Mouse (Mus musculus): ENCODE measurements around the gene Pigs. TPM values are rescaled to one million over a fixed set of nuclear protein-coding genes. Genes with fewer than 3 reads are reported as not detected.

The Pigs gene
- polyA plus RNA-seq, 1 experiment from 2014 or later, result 33.1 TPM

DNA sequence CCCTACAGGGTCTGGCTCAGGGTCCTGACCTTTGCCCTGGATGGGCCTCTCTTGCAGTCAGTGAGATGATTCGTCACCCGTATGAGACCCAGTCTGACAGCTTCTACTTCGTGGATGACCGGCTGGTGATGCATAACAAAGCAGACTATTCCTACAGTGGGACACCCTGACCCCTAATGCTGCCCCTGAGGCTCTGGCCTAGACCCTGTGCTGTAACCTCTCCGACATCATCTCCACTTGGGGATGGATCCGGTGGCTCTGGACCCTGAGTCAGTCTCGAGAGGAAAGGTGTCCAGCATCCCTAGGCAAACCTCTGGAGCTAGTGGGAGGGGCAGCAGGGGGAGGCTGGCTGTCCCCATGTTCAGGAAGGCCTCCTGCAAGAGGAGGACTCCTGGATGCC, 20.3 kb downstream of the Pigs start:
- ATAC-seq (no peak), DNase-seq (no peak)
- Histone ChIP-seq H3K4me3 (ENCODE audit: low read depth, low read length) (0 out of 2 replicates have a peak overlapping the region, but pooled peaks have one; percentile 9), H3K9ac (replicated peaks) (peak overlapping the region; percentile 47; the same call in 1 of the 2 replicates), H3K4me1 (ENCODE audit: insufficient read depth) (peaks cover 68% of the 10 kb centered on the region), H3K27me3 (ENCODE audit: insufficient read depth, low read length) (no peaks in the 10 kb centered on the region), H3K4me2 (ENCODE audit: low read depth, low read length) (peak overlapping the region; percentile 15), H3K27ac (ENCODE audit: low read depth) (peak overlapping the region; percentile 82), H3K36me3 (replicated peaks; ENCODE audit: insufficient read depth, low read length) (peaks cover 13% of the 10 kb centered on the region), H3K9me3 (ENCODE audit: low read length) (no peaks in the 10 kb centered on the region)
- 69% methylated on average over 7 of the region's 7 CpGs for WGBS (ENCODE audit: insufficient replicate concordance)
- TF ChIP-seq EP300 (IDR thresholded peaks at IDR 0.05; ENCODE audit: low read depth) (no peak), CTCF (IDR thresholded peaks at IDR 0.05; ENCODE audit: low read depth) (no peak)

DNA sequence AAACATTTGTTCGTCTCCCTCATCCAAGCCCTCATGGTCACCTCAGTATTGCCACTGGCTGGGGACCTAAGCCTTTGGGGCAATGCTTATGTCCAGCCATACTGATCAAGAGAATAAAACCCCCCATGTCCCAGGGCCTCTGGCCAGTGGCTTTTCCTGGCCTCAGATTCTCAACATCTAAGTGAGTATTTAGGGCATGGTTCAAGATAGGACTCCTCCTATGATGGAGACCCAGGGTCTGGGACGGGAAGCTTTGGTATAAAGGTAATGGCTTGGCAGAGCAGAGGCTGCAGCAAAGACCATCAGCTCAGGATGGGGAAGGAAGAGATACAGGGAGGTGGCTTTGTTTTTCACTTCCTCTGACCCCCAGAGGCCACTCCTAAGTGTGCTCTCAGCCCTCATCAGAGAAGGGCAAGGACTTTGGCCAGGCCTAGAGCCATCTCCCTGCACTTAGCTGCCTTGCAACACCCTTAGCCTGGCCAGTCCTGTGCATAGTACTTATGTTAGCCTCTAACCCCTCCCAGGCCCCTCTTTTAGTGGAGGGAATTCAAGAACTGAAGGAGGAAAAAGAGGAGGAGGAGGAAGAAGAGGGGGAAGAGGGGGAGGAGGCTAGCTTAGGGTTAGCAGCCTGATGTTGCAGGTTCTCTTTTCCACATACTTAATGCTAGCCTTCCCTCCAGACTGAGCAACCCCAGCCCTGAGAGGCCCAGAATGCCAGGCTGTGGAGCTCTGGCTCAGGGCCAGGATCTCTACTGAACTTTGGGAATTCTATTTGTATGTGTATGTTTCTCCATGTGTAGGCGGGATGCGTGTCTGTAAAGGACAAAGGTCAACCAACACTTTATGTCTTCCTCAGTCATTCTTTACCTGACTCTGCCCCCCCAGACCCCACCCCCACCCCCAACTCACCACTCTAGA, 21.5 kb downstream of the Pigs start:
- peak overlapping the region; percentile 82 for H3K27ac ChIP-seq (ENCODE audit: low read depth)
- peaks cover 56% of the 10 kb centered on the region for H3K4me1 ChIP-seq (ENCODE audit: insufficient read depth)
- H3K4me3 ChIP-seq (ENCODE audit: low read depth, low read length), result no peak overlapping the region
- peaks cover 13% of the 10 kb centered on the region for H3K36me3 ChIP-seq (replicated peaks; ENCODE audit: insufficient read depth, low read length)
- peak overlapping the region; percentile 26; the same call in 1 of the 2 replicates for H3K4me2 ChIP-seq (ENCODE audit: low read depth, low read length)
- ATAC-seq, result peak; percentile 56
- H3K9ac ChIP-seq (replicated peaks), result 0 out of 2 replicates have a peak overlapping the region, but pooled peaks have one; percentile 4
- H3K9me3 ChIP-seq (ENCODE audit: low read length), result no peaks in the 10 kb centered on the region
- TF ChIP-seq EP300 (IDR thresholded peaks at IDR 0.05; ENCODE audit: low read depth) (peak; percentile 22; the same call in 1 of the 2 replicates), CTCF (IDR thresholded peaks at IDR 0.05; ENCODE audit: low read depth) (no peak)
- WGBS (ENCODE audit: insufficient replicate concordance), result 58% methylated on average over 4 of the region's 4 CpGs
- no peaks in the 10 kb centered on the region for H3K27me3 ChIP-seq (ENCODE audit: insufficient read depth, low read length)
- peak; percentile 63 for DNase-seq

DNA sequence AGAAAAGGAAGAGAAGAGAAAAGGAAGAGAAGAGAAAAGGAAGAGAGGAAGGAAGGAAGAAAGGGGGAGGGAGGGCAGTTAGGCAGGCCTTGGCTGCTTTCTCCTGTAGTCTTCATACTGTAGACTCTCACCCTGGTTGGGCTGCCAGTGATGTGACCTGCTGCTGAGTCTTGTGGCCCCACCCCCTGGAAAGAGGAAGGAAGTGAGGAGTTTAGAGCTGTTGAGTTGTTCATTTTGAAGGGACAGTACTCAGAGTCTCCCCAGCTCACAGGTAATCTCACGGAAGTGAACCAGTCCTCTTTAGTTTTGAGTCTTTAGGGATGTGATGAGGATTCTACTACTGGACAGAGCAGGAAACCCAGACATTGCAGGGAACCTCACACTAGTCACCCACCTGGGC, 24.9 kb downstream of the Pigs start:
- Histone ChIP-seq H3K4me3 (ENCODE audit: low read depth, low read length) (no peak overlapping the region), H3K27ac (ENCODE audit: low read depth) (no peak overlapping the region), H3K27me3 (ENCODE audit: insufficient read depth, low read length) (no peaks in the 10 kb centered on the region), H3K9ac (replicated peaks) (no peak overlapping the region), H3K9me3 (ENCODE audit: low read length) (no peaks in the 10 kb centered on the region), H3K36me3 (replicated peaks; ENCODE audit: insufficient read depth, low read length) (peaks cover 13% of the 10 kb centered on the region), H3K4me2 (ENCODE audit: low read depth, low read length) (no peak overlapping the region), H3K4me1 (ENCODE audit: insufficient read depth) (peaks cover 24% of the 10 kb centered on the region)
- TF ChIP-seq CTCF (IDR thresholded peaks at IDR 0.05; ENCODE audit: low read depth) (no peak), EP300 (IDR thresholded peaks at IDR 0.05; ENCODE audit: low read depth) (no peak)
- DNase-seq (no peak), ATAC-seq (no peak)
- WGBS (ENCODE audit: insufficient replicate concordance), result 38% methylated on average over 1 of the region's 1 CpGs

- H3K4me1 ChIP-seq (ENCODE audit: insufficient read depth), result peaks cover 10% of the 10 kb centered on the region
- no peak overlapping the region for H3K4me2 ChIP-seq (ENCODE audit: low read depth, low read length)
- no peaks in the 10 kb centered on the region for H3K36me3 ChIP-seq (replicated peaks; ENCODE audit: insufficient read depth, low read length)
- H3K9me3 ChIP-seq (ENCODE audit: low read length), result no peaks in the 10 kb centered on the region
- no peak overlapping the region for H3K27ac ChIP-seq (ENCODE audit: low read depth)
- ATAC-seq, result no peak
- DNase-seq, result no peak
- TF ChIP-seq CTCF (IDR thresholded peaks at IDR 0.05; ENCODE audit: low read depth) (no peak), EP300 (IDR thresholded peaks at IDR 0.05; ENCODE audit: low read depth) (no peak)
- 67% methylated on average over 6 of the region's 6 CpGs for WGBS (ENCODE audit: insufficient replicate concordance)
- H3K9ac ChIP-seq (replicated peaks), result no peak overlapping the region
- H3K27me3 ChIP-seq (ENCODE audit: insufficient read depth, low read length), result no peaks in the 10 kb centered on the region
- no peak overlapping the region for H3K4me3 ChIP-seq (ENCODE audit: low read depth, low read length)
Observed at GRCm38 (mm10) chr11:78354905-78355304, 26.7 kb downstream of the Pigs start.

DNA sequence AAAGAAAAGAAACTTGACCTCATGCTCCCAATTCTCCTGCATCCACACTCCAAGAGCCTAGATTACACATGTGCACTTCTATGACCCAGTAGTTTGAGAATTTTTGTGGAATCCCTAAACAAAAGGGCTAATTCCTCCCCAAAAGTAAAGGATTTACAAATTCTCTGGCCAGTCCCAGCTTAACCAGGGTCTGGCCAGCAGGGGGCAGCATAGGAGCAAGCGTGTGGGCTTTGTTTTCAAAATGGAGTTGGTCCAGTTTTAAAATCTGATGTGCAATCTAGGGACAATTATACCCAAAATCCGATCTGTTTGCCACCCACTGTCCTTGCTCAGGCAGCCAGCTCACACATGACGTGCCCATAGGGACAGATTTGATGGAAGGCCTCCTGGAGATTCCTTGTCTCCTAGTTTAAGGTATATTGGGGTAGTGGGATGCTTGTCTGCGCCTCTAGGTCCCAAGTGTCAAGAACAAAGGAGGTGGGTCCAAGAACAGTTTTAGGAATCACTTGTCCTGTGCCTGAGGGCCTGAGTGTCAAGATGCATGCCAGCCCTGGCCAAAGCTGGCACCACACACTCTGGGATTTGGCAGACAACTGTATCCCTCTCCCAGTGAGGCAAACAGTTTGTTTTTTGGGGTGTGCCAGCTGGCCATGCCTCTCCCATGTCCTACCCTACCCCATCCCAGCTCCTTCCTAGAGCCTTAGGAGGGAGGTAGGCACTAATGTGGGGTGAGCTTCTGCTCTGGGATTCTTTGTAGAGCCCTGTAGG, 27.4 kb downstream of the Pigs start:
- no peak overlapping the region for H3K4me2 ChIP-seq (ENCODE audit: low read depth, low read length)
- H3K36me3 ChIP-seq (replicated peaks; ENCODE audit: insufficient read depth, low read length), result no peaks in the 10 kb centered on the region
- peaks cover 10% of the 10 kb centered on the region for H3K4me1 ChIP-seq (ENCODE audit: insufficient read depth)
- no peaks in the 10 kb centered on the region for H3K27me3 ChIP-seq (ENCODE audit: insufficient read depth, low read length)
- no peak overlapping the region for H3K9ac ChIP-seq (replicated peaks)
- no peaks in the 10 kb centered on the region for H3K9me3 ChIP-seq (ENCODE audit: low read length)
- DNase-seq (peak; percentile 84), ATAC-seq (no peak)
- H3K4me3 ChIP-seq (ENCODE audit: low read depth, low read length), result no peak overlapping the region
- H3K27ac ChIP-seq (ENCODE audit: low read depth), result no peak overlapping the region
- peak; percentile 87 for TF ChIP-seq CTCF (IDR thresholded peaks at IDR 0.05; ENCODE audit: low read depth)
- TF ChIP-seq EP300 (IDR thresholded peaks at IDR 0.05; ENCODE audit: low read depth), result no peak
- 30% methylated on average over 4 of the region's 4 CpGs for WGBS (ENCODE audit: insufficient replicate concordance)

All from liver, postnatal 0 days (tissue).